Mouse (Mus musculus) embryonic facial prominence, embryonic 10.5 days (tissue): ENCODE measurements around the gene Icmt. TPM values are rescaled to one million over a fixed set of nuclear protein-coding genes. Genes with fewer than 3 reads are reported as not detected.

Experiments used
- DNase-seq: peaks from one replicate; pipeline ENCODE4 v3.0.0-alpha.2; 2017; ENCODE audit warnings: low spot score
- H3K27ac ChIP-seq: fragments of 300-500 bp; sonication (generic); replicated peaks from 2 replicates; pipeline ENCODE4 v1.5.1; 2016; ENCODE audit warnings: mild to moderate bottlenecking
- H3K27me3 ChIP-seq: fragments of 300-500 bp; sonication (generic); replicated peaks from 2 replicates; pipeline ENCODE4 v1.6.1; 2016; ENCODE audit warnings: low read depth, mild to moderate bottlenecking; ENCODE audit not compliant: poor library complexity, severe bottlenecking
- H3K36me3 ChIP-seq: fragments of 300-500 bp; sonication (generic); replicated peaks from 2 replicates; pipeline ENCODE4 v1.6.1; 2016; ENCODE audit warnings: mild to moderate bottlenecking, moderate library complexity
- H3K4me1 ChIP-seq: fragments of 300-500 bp; sonication (generic); 2 replicates; pipeline ENCODE4 v1.6.1; 2016
- H3K4me3 ChIP-seq: fragments of 300-500 bp; sonication (generic); 2 replicates; pipeline ENCODE4 v1.5.1; 2016; ENCODE audit warnings: mild to moderate bottlenecking, moderate library complexity
- H3K9me3 ChIP-seq: fragments of 300-500 bp; sonication (generic); 2 replicates; pipeline ENCODE4 v1.6.1; 2016; ENCODE audit warnings: mild to moderate bottlenecking
- WGBS: fragments of 180-500 bp; shearing (Covaris S2); methylation state at CpG from one replicate; pipeline ENCODE4 v1.1.7; 2016; 5-methylcytosine and 5-hydroxymethylcytosine counted together
- polyA plus RNA-seq: library from polyadenylated mRNA; unstranded; fragments of >200 nt; fragmentation: Nextera tagmentation; extraction: Ambion mirVana; gene quantifications from 2 replicates; pipeline ENCODE4 v1.2.1, GENCODE M21; 2016

Icmt gene
- polyA plus RNA-seq = 29.5 and 30.2 TPM in 2 replicates

DNA sequence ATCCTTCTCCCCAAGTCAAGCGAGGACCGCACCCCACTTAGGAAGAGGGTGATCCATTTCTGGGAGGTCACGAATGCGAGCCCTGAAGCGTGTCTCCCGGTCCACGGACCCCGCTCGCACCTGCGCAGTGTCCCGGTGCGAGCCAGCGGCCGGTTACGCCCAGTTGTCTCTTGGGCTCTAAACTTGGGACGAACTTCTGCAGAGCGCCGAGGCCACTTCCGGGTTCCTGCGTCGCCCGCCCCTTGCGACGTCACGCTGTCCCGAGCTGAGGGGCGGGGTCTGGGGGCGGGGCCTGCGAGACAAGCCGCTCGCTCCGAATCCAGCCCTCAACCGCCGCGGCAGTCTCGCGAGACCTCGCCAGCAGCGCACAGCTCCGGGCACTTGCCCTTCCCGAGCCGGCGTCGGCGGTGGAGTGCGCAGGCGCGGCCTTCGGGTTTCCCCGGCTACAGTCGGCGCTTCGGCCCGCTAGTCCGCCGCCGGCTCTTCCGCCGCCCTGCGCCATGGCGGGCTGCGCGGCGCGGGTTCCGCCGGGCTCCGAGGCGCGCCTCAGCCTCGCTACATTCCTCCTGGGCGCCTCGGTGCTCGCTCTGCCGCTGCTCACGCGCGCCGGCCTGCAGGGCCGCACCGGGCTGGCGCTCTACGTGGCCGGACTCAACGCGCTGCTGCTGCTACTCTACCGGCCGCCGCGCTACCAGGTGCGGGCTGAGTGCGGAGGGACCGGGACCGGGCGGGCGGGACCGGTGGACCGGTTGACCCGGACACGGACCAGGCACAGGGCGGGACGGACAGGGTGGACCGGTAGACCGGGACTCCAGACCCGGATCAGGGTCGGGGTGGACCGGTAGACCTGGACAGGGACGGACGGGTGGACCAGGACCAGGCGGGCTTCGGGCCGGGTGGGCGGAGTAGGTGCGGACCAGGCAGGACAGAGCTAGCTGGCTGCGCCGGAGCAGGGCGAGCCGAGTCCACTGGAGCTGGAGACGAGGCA lies at the start of gene Icmt:
Gene Icmt, plus strand, starts transcription at position 354 of the 988 bp plus-strand sequence.
- Histone ChIP-seq H3K4me3 (peak within 1 kb of the TSS; percentile 85), H3K36me3 (peaks cover 28% of the 10 kb centered on the region), H3K9me3 (no peaks in the 10 kb centered on the region), H3K4me1 (peaks cover 55% of the 10 kb centered on the region), H3K27me3 (peaks cover 49% of the 10 kb centered on the region), H3K27ac (peak within 1 kb of the TSS; percentile 93)
- WGBS = under 1% methylated on average over 119 of the region's 119 CpGs
- peak; percentile 100 for DNase-seq

DNA sequence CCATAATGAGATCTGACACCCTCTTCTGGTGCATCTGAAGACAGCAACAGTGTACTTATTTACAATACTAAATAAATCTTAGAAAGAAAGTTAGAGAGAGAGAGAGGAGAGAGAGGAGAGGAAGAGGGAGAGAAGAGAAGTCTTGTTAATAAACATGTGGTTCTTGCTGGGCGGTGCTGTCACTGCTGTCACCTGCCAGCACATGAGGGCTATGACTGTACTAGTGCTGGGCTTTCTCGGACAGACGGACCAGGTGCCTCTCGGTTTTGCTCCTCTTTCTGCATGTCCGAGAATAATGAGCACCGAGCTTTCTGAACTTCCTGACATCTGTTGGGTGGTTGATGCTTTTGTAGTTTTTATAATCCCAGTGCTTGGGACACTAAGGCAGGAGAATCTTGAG lies 46.4 kb upstream of the Icmt start:
- DNase-seq = no peak
- no peak overlapping the region for H3K4me3 ChIP-seq
- no peak overlapping the region for H3K27ac ChIP-seq
- H3K4me1 ChIP-seq = peaks cover 32% of the 10 kb centered on the region
- H3K36me3 ChIP-seq = no peaks in the 10 kb centered on the region; the same call in 1 of the 2 replicates
- H3K9me3 ChIP-seq = no peaks in the 10 kb centered on the region
- no peaks in the 10 kb centered on the region for H3K27me3 ChIP-seq
- WGBS = 91% methylated on average over 6 of the region's 6 CpGs

DNA sequence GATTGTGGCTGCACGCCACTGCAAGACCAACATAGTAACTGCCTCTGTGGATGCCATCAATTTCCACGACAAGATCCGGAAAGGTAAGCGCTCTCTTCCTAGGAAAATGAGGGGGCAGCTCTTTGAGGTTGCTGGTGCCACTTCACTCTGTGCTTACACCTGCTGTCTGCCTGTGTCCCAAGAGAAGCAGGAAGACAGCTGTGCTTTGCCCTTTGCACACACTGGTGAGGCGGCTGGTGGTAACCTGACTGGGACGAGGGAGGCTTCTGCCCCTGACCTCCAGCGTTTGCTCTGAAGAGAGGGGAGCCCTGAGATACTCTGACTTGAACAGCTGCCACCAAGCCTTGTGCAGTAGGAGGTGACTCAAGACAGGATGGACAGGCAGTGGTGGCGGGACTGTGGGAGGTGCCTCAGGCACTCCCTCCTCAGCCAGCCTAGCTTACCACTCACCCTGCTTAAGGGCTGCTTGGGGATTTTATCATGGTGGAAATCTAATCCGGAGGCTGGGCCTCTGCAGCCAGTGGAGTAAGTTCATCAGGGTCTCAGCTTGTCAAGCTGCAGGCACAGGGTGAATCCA lies 43.8 kb upstream of the Icmt start:
- no peak overlapping the region for H3K27ac ChIP-seq

DNA sequence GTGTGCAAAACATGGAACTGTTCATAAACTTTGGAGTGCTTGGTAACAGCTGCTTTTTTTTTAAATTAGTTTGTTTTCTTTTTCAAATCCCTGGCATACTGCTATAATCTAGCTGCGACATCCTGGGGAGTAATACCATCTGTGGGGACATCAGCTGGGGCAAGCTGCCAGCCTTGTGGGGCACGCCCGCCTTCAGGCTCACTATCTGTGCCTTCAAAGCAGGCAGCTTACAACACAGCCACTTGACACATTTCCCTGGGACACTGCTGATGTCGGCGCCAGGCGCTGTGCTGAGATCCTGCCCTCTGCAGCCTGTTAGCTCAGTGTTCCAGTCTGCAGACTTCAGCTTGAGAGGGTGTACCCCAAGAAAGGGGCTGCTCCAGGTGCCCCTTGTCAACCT lies 40.0 kb upstream of the Icmt start:
- Histone ChIP-seq H3K4me3 (no peak overlapping the region), H3K27ac (no peak overlapping the region), H3K4me1 (peaks cover 27% of the 10 kb centered on the region), H3K36me3 (peaks cover 6% of the 10 kb centered on the region), H3K27me3 (no peaks in the 10 kb centered on the region), H3K9me3 (no peaks in the 10 kb centered on the region)
- no peak for DNase-seq
- WGBS = 78% methylated on average over 6 of the region's 6 CpGs

More for the DNA sequence above, 43.8 kb upstream of the Icmt start:
- DNase-seq = no peak
- WGBS = 75% methylated on average over 9 of the region's 9 CpGs
- no peaks in the 10 kb centered on the region for H3K9me3 ChIP-seq
- H3K27me3 ChIP-seq = no peaks in the 10 kb centered on the region
- peaks cover 18% of the 10 kb centered on the region for H3K4me1 ChIP-seq
- H3K36me3 ChIP-seq = no peaks in the 10 kb centered on the region; the same call in 1 of the 2 replicates
- H3K4me3 ChIP-seq = no peak overlapping the region

DNA sequence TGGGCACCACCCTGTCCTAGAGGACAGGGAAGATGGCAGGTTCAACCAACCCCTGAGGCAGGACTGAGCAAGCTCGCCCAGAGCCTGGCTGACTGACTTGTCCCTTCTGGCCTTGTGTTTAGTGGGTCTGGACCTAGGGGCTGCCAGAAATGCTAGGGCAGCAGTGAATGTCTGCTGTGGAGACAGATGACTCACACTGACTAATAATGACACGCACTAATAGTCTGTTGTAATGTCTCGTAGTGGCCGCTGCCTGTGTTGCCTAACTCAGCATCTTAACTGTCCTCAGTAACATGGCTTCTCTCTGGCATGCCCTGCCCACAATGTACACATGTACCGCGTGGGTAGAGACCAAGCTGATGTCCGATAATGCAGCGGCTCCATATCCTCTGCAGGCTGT lies 36.6 kb upstream of the Icmt start:
- H3K4me3 ChIP-seq = no peak overlapping the region
- no peaks in the 10 kb centered on the region for H3K9me3 ChIP-seq
- DNase-seq = no peak
- peaks cover 6% of the 10 kb centered on the region for H3K36me3 ChIP-seq
- WGBS = 92% methylated on average over 8 of the region's 8 CpGs
- no peak overlapping the region for H3K27ac ChIP-seq
- H3K27me3 ChIP-seq = no peaks in the 10 kb centered on the region
- peaks cover 41% of the 10 kb centered on the region for H3K4me1 ChIP-seq

DNA sequence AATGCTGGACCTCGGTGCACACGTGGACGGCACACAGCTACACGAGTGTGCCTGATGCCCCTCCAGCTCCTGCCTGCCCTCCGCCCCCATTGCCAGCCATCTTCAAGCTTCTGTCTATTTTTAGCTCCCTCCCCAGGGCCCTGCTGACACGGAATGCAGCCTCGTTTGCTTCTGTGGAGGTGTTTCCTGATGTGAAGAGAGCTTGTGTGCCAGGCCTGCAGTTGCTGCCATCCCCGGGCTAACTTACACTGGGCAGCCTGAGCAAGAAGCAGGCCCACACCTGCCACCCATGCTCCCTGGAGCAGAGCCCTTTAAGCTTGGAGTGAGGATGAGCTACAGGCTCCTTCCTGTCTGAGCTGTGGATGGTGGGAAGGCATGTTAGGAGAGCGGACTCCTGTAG lies 34.8 kb upstream of the Icmt start:
- 72% methylated on average over 9 of the region's 9 CpGs for WGBS
- H3K4me1 ChIP-seq = peaks cover 51% of the 10 kb centered on the region

DNA sequence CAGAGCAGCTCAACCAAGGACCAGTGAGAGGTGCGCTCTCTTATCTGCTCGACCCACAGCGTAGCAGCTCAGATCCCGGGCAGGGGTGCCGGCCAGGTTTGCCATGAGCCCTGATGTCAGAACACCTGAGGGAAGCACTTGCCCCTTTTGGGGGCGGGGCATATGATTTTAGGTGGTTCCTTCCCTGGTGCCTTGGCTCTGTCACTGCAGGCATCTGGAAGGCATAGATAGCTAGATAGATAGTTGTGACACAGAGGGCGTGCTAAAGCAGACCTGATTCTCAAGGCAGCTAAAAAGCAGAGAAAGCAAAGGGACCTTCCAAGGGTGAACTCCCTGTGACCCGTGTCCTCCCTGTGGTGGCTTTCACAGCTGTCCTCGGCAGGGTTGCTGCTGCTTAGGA lies 33.9 kb upstream of the Icmt start:
- Histone ChIP-seq H3K9me3 (no peaks in the 10 kb centered on the region), H3K4me3 (no peak overlapping the region), H3K27ac (peak overlapping the region; percentile 42; the same call in 1 of the 2 replicates), H3K27me3 (no peaks in the 10 kb centered on the region), H3K4me1 (peaks cover 59% of the 10 kb centered on the region), H3K36me3 (peaks cover 6% of the 10 kb centered on the region)
- DNase-seq = no peak
- 56% methylated on average over 9 of the region's 9 CpGs for WGBS

More for the DNA sequence above, 34.8 kb upstream of the Icmt start:
- Histone ChIP-seq H3K27ac (no peak overlapping the region; the same call in 1 of the 2 replicates), H3K27me3 (no peaks in the 10 kb centered on the region), H3K4me3 (no peak overlapping the region), H3K36me3 (peaks cover 6% of the 10 kb centered on the region), H3K9me3 (no peaks in the 10 kb centered on the region)
- DNase-seq = no peak

DNA sequence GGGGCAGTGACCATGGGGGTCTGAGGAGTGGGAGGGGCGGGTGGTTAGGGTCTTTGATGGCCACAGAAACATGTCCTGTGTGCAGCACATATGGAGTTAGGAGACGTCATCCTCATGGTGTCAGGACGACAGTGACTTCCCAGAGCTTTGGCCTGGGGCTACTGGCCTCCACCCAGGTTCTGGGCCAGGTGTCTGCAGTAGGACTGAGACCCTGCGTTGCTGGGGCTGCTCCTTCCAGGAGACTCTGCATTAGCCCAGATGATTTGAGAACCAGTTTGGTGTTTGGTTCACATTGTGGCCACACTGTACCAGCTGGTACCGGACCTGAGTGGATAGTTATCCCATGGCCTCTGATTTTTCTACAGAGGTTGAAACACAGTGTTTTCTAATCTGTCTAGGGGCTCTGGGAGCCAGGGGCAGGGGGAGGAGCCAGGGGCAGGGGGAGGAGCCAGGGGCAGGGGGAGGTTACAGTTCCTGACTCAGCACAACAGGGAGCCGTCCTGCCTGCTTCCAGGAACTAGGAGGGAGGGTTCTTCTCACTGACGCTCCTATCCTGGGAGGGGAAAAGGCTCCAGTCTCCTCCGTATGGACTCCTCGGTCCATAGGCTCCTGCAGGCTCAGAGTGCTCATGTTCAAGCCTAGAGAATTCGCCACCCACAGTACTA lies 33.4 kb upstream of the Icmt start:
- peak overlapping the region; percentile 42; the same call in 1 of the 2 replicates for H3K27ac ChIP-seq
- 23% methylated on average over 10 of the region's 10 CpGs for WGBS
- no peak overlapping the region for H3K4me3 ChIP-seq
- peaks cover 6% of the 10 kb centered on the region for H3K36me3 ChIP-seq
- H3K4me1 ChIP-seq = peaks cover 63% of the 10 kb centered on the region
- H3K9me3 ChIP-seq = no peaks in the 10 kb centered on the region
- no peaks in the 10 kb centered on the region for H3K27me3 ChIP-seq
- peak; percentile 69 for DNase-seq

DNA sequence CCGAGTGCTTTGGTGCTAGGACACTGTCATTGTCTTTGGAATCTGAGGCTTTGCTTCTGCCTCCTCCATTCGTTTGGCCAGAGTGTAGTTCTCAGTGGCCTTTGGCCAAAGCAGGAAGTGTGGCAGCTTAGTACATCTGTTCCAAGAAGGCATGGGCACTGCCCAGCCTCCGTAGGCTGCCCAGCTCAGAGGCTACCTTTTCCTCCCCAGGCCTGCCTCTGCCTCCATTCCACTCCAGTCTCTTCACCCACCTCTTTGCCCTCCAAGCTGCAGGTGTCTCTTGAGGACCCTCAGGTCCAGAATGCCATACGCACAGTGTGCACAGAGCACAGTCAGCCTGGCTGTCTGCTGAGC lies 32.9 kb upstream of the Icmt start:
- Histone ChIP-seq H3K27ac (peak overlapping the region; percentile 42), H3K4me3 (no peak overlapping the region), H3K4me1 (peaks cover 66% of the 10 kb centered on the region), H3K36me3 (peaks cover 6% of the 10 kb centered on the region), H3K9me3 (no peaks in the 10 kb centered on the region), H3K27me3 (no peaks in the 10 kb centered on the region)
- DNase-seq = no peak
- 51% methylated on average over 4 of the region's 4 CpGs for WGBS

DNA sequence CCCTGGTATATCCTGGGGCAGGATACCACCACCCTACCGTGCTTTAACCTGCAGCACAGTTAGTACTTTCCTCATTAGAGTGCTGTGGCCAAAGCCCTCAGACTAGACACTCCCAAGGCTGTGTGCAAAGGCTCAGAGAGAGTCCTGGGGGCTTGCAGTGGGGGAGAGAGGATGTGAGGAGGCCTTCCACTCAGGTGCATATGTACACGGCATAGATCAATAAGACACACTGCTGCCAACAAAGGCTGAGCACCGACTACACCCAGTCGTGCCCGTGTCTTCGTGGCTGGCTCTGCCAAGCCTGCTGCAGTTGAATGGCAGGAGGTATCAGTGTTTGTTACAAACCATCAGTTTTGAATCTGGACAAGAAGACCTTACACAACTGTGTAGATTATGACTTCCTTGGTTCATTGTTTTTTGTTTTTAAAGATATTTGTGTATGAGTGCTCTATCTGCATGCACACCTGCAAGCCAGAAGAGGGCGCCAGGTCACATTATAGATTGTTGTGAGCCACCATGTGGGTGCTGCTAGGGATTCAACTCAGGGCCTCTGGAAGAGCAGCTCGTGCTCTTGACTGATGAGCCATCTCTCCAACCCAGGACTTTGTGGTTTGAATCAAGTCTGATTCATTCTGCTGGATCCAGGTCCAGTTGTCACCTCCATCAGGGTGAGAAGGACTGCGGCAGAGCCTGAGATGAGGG lies 32.0 kb upstream of the Icmt start:
- DNase-seq = no peak
- Histone ChIP-seq H3K4me3 (no peak overlapping the region), H3K27me3 (0 out of 2 replicates have a peak, but pooled peaks cover 4% of the 10 kb centered on the region), H3K9me3 (no peaks in the 10 kb centered on the region), H3K4me1 (peaks cover 69% of the 10 kb centered on the region), H3K36me3 (peaks cover 6% of the 10 kb centered on the region), H3K27ac (no peak overlapping the region)
- 88% methylated on average over 9 of the region's 9 CpGs for WGBS

DNA sequence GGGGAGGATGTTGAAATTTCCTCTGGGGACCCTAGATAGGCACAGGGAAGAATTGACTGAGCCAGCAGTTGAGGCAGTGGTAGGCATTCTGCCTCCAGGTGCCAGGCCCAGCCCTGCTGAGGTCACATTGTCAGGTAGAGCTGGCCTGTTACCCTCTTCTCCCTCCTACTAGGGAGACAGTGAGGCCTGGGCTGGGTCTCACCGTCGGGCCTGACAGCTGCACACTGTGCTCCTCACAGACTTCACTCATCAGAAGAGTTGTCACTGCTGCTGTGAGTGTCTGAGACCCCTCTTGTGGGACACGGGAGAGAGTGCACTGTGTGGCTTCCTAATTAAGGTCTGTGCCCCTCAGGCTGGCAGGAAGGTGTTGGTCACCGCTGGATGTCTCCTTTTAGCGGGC lies 31.2 kb upstream of the Icmt start:
- Histone ChIP-seq H3K27me3 (0 out of 2 replicates have a peak, but pooled peaks cover 5% of the 10 kb centered on the region), H3K4me3 (no peak overlapping the region), H3K27ac (no peak overlapping the region), H3K4me1 (peaks cover 74% of the 10 kb centered on the region), H3K36me3 (peaks cover 4% of the 10 kb centered on the region), H3K9me3 (no peaks in the 10 kb centered on the region)
- no peak for DNase-seq
- WGBS = 71% methylated on average over 5 of the region's 5 CpGs
